Mouse (Mus musculus): ENCODE data around the gene Cyb561d1. TPM values are rescaled to one million over a fixed set of nuclear protein-coding genes. Genes with fewer than 3 reads are reported as not detected.
A peak's percentile ranks its signal among the peaks of the same experiment; 100 is the strongest.

Gene Cyb561d1
- polyA plus RNA-seq, 1 experiment = 3.3 TPM

GRCm38 (mm10) chr3:108188716-108189490, 12.1 kb downstream of the Cyb561d1 start:
- H3K4me3 ChIP-seq (replicated peaks) = no peak overlapping the region
- H3K4me1 ChIP-seq = peaks cover 42% of the 10 kb centered on the region
- peaks cover 61% of the 10 kb centered on the region for H3K27me3 ChIP-seq (replicated peaks)
- H3K36me3 ChIP-seq (replicated peaks; ENCODE audit: low read length) = peaks cover 9% of the 10 kb centered on the region
- H3K9me3 ChIP-seq = no peaks in the 10 kb centered on the region
- TF ChIP-seq FLI1 (IDR thresholded peaks at IDR 0.05; ENCODE audit: low read length) (no peak), GATA1 (IDR thresholded peaks at IDR 0.05; ENCODE audit: borderline replicate concordance, low read length) (no peak)

DNA sequence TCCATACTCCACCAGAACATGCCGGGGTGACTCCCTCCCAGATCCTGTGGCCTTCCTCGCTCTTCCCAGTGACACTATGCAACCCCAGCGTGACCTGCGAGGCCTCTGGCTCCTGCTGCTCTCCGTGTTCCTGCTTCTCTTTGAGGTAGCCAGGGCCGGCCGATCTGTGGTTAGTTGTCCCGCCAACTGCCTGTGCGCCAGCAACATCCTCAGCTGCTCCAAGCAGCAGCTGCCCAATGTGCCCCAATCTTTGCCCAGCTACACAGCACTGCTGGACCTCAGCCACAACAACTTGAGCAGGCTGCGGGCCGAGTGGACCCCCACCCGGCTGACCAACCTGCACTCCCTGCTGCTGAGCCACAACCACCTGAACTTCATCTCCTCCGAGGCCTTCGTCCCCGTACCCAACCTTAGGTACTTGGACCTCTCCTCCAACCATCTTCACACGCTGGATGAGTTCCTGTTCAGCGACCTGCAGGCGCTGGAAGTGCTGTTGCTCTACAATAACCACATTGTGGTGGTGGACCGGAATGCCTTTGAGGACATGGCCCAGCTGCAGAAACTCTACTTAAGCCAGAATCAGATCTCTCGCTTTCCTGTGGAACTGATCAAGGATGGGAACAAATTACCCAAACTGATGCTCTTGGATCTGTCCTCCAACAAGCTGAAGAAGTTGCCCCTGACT, 13.8 kb downstream of the Cyb561d1 start:
- Histone ChIP-seq H3K4me1 (peaks cover 47% of the 10 kb centered on the region), H3K9me3 (no peaks in the 10 kb centered on the region), H3K36me3 (replicated peaks; ENCODE audit: low read length) (no peaks in the 10 kb centered on the region), H3K4me3 (replicated peaks) (peak overlapping the region; percentile 62), H3K27me3 (replicated peaks) (peaks cover 63% of the 10 kb centered on the region)
- TF ChIP-seq FLI1 (IDR thresholded peaks at IDR 0.05; ENCODE audit: low read length) (no peak), GATA1 (IDR thresholded peaks at IDR 0.05; ENCODE audit: borderline replicate concordance, low read length) (no peak)

- Histone ChIP-seq H3K4me1 (peaks cover 47% of the 10 kb centered on the region), H3K27me3 (replicated peaks) (peaks cover 65% of the 10 kb centered on the region), H3K36me3 (replicated peaks; ENCODE audit: low read length) (no peaks in the 10 kb centered on the region), H3K9me3 (no peaks in the 10 kb centered on the region), H3K4me3 (replicated peaks) (peak within 1 kb of the TSS; percentile 93)
- TF ChIP-seq FLI1 (IDR thresholded peaks at IDR 0.05; ENCODE audit: low read length) (no peak), GATA1 (IDR thresholded peaks at IDR 0.05; ENCODE audit: borderline replicate concordance, low read length) (no peak)
Observed at GRCm38 (mm10) chr3:108186098-108187047, 14.6 kb downstream of the Cyb561d1 start, which contains the start of gene Amigo1. Amigo1 (plus strand) TSS chr3:108186335.

DNA sequence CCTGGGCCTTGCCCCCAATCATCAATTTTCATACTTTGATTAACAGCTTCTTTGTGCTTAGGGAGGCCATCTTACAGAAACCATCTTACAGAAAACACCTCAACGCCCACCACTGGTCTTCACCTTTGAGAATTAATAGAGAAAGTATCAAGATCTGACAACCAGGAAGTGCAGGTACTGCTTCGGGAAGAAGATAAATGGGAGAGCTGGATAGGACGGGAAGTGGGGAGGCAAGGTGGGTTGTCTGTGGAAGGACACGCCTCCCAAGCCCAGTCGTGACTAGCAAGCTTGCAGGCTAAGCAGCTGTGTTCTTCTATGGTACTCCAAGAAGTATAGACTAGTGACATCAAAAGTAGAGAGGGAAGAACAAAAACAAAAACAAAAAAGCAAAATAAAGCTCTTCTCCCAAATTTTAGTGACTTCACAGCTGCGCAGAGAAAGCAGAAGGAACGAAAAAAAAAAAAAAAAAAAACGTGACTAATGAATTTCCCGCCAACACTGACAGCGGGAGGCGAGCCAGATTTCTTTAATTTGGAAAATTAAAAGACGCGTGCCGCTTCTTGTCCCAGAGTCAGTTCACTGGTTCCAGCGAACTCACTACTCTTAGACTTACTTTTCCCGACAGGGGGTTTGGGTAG, 15.4 kb downstream of the Cyb561d1 start:
- Histone ChIP-seq H3K27me3 (replicated peaks) (peaks cover 66% of the 10 kb centered on the region), H3K4me3 (replicated peaks) (peak overlapping the region; percentile 93), H3K4me1 (peaks cover 47% of the 10 kb centered on the region), H3K36me3 (replicated peaks; ENCODE audit: low read length) (no peaks in the 10 kb centered on the region), H3K9me3 (no peaks in the 10 kb centered on the region)
- TF ChIP-seq FLI1 (IDR thresholded peaks at IDR 0.05; ENCODE audit: low read length) (no peak), GATA1 (IDR thresholded peaks at IDR 0.05; ENCODE audit: borderline replicate concordance, low read length) (no peak)

DNA sequence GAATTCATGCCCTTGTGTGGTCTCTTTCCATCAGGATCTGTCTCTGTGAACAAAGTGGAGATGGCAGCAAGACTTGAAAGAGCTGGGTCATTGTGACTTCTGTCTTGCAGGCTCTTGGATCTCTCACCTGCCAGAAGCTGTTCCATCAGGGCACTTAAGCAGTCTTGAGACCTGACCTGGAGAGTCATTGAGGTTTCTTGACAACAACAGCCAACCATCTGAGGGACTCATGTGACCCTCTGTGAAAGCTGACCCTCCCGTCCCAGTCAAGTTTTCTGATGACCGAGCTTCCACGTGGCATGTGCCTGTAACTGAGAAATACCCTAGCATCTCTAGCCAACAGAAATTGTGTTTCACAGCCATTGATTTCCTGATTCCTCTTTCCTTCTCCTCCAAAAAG, 16.3 kb downstream of the Cyb561d1 start:
- peaks cover 61% of the 10 kb centered on the region for H3K27me3 ChIP-seq (replicated peaks)
- peaks cover 43% of the 10 kb centered on the region for H3K4me1 ChIP-seq
- H3K36me3 ChIP-seq (replicated peaks; ENCODE audit: low read length) = no peaks in the 10 kb centered on the region
- no peak overlapping the region for H3K4me3 ChIP-seq (replicated peaks)
- no peaks in the 10 kb centered on the region for H3K9me3 ChIP-seq
- no peak for TF ChIP-seq FLI1 (IDR thresholded peaks at IDR 0.05; ENCODE audit: low read length)
- no peak for TF ChIP-seq GATA1 (IDR thresholded peaks at IDR 0.05; ENCODE audit: borderline replicate concordance, low read length)

GRCm38 (mm10) chr3:108180514-108180913, 20.5 kb downstream of the Cyb561d1 start:
- no peak for TF ChIP-seq FLI1 (IDR thresholded peaks at IDR 0.05; ENCODE audit: low read length)
- TF ChIP-seq GATA1 (IDR thresholded peaks at IDR 0.05; ENCODE audit: borderline replicate concordance, low read length) = no peak
- no peaks in the 10 kb centered on the region for H3K36me3 ChIP-seq (replicated peaks; ENCODE audit: low read length)
- H3K4me1 ChIP-seq = peaks cover 22% of the 10 kb centered on the region
- peaks cover 42% of the 10 kb centered on the region for H3K27me3 ChIP-seq (replicated peaks)
- H3K9me3 ChIP-seq = peaks cover 7% of the 10 kb centered on the region; the same call in 1 of the 2 replicates
- no peak overlapping the region for H3K4me3 ChIP-seq (replicated peaks)

- peaks cover 7% of the 10 kb centered on the region; the same call in 1 of the 2 replicates for H3K9me3 ChIP-seq
- peaks cover 16% of the 10 kb centered on the region for H3K4me1 ChIP-seq
- H3K36me3 ChIP-seq (replicated peaks; ENCODE audit: low read length) = no peaks in the 10 kb centered on the region
- peaks cover 45% of the 10 kb centered on the region for H3K27me3 ChIP-seq (replicated peaks)
- TF ChIP-seq FLI1 (IDR thresholded peaks at IDR 0.05; ENCODE audit: low read length) = no peak
- no peak for TF ChIP-seq GATA1 (IDR thresholded peaks at IDR 0.05; ENCODE audit: borderline replicate concordance, low read length)
- H3K4me3 ChIP-seq (replicated peaks) = no peak overlapping the region
Observed at GRCm38 (mm10) chr3:108178756-108179715, 22.0 kb downstream of the Cyb561d1 start.
